Mouse (Mus musculus) heart, postnatal 0 days (tissue): ENCODE measurements around the gene Capg. TPM values are rescaled to one million over a fixed set of nuclear protein-coding genes. Genes with fewer than 3 reads are reported as not detected.

ENCODE experiments used
- ATAC-seq: fragments of 200-750 bp; cut with Nextera tagmentation; 2 replicates; pipeline ENCODE4 v1.8.0; 2017; ENCODE audit warnings: low read depth, moderate number of reproducible peaks, moderate library complexity; ENCODE audit not compliant: insufficient read depth
- DNase-seq: peaks from one replicate; pipeline ENCODE4 v3.0.0-alpha.2; 2016; ENCODE audit warnings: low spot score
- H3K27ac ChIP-seq: fragments of 300-500 bp; sonication (generic); 2 replicates; pipeline ENCODE4 v1.5.1; 2014; ENCODE audit warnings: low read depth, mild to moderate bottlenecking
- H3K27me3 ChIP-seq: fragments of 300-500 bp; sonication (generic); 2 replicates; pipeline ENCODE4 v1.6.1; 2014; ENCODE audit warnings: low read length, mixed read lengths; ENCODE audit not compliant: control insufficient read depth, insufficient read depth
- H3K36me3 ChIP-seq: fragments of 300-500 bp; sonication (generic); replicated peaks from 2 replicates; pipeline ENCODE4 v1.6.1; 2014; ENCODE audit warnings: low read length, mixed read lengths; ENCODE audit not compliant: control insufficient read depth, insufficient read depth
- H3K4me1 ChIP-seq: fragments of 300-500 bp; sonication (generic); 2 replicates; pipeline ENCODE4 v1.6.1; 2014; ENCODE audit warnings: antibody characterized with exemption; ENCODE audit not compliant: control insufficient read depth, insufficient read depth
- H3K4me2 ChIP-seq: fragments of 300-500 bp; sonication (generic); 2 replicates; pipeline ENCODE4 v1.6.1; 2014; ENCODE audit warnings: low read depth, mild to moderate bottlenecking, low read length, moderate library complexity
- H3K4me3 ChIP-seq: fragments of 300-500 bp; sonication (generic); 2 replicates; pipeline ENCODE4 v1.5.1; 2014; ENCODE audit warnings: low read depth, low read length
- H3K9ac ChIP-seq: fragments of 300-500 bp; sonication (generic); replicated peaks from 2 replicates; pipeline ENCODE4 v1.6.1; 2014; ENCODE audit warnings: low read depth, low read length, mixed read lengths
- H3K9me3 ChIP-seq: fragments of 300-500 bp; sonication (generic); replicated peaks from 2 replicates; pipeline ENCODE4 v1.6.1; 2016; ENCODE audit warnings: low read length; ENCODE audit not compliant: control insufficient read depth
- CTCF ChIP-seq: IDR thresholded peaks from 2 replicates; pipeline ENCODE4 v1.5.1; 2016; ENCODE audit warnings: antibody characterized with exemption, control low read depth, low read depth
- EP300 ChIP-seq: IDR thresholded peaks from 2 replicates; pipeline ENCODE4 v1.6.1; 2016; ENCODE audit warnings: antibody characterized with exemption, low read depth
- WGBS: fragments of 180-500 bp; shearing (Covaris S2); extraction: QIAGEN DNeasy Blood & Tissue Kit; methylation state at CpG from one replicate; pipeline ENCODE4 v1.1.7; 2014; 5-methylcytosine and 5-hydroxymethylcytosine counted together
- polyA plus RNA-seq: library from polyadenylated mRNA; unstranded; fragments of >200 nt; fragmentation: Nextera tagmentation; extraction: Ambion mirVana; gene quantifications from 2 replicates; pipeline ENCODE4 v1.2.1, GENCODE M21; 2015
- total RNA-seq: library from RNA; depleted of rRNA; stranded (reverse); fragments of >200 nt; gene quantifications from 2 replicates; pipeline ENCODE4 v1.2.3, GENCODE M21; 2014; ENCODE audit warnings: low replicate concordance

Capg gene
- total and polyA plus RNA-seq, 2 experiments from 2014 or later = 25.9 to 53.6 TPM

- ATAC-seq (no peak), DNase-seq (no peak)
- 0 out of 2 replicates have a peak, but pooled peaks cover 11% of the 10 kb centered on the region for H3K36me3 ChIP-seq
- H3K27ac ChIP-seq = no peak overlapping the region
- 77% methylated on average over 7 of the region's 7 CpGs for WGBS
- no peak overlapping the region for H3K4me2 ChIP-seq
- peaks cover 5% of the 10 kb centered on the region for H3K4me1 ChIP-seq
- H3K9ac ChIP-seq = no peak overlapping the region
- TF ChIP-seq CTCF (no peak), EP300 (no peak)
- no peak overlapping the region for H3K4me3 ChIP-seq
- no peaks in the 10 kb centered on the region for H3K27me3 ChIP-seq
- no peaks in the 10 kb centered on the region for H3K9me3 ChIP-seq
Observed at GRCm38 (mm10) chr6:72565506-72565905, 21.3 kb downstream of the Capg start.

GRCm38 (mm10) chr6:72566044-72566443 is 21.9 kb downstream of the Capg start:
- 6% methylated on average over 4 of the region's 4 CpGs for WGBS
- DNase-seq (peak; percentile 87), ATAC-seq (peak; percentile 68)
- Histone ChIP-seq H3K36me3 (0 out of 2 replicates have a peak, but pooled peaks cover 11% of the 10 kb centered on the region), H3K9ac (no peak overlapping the region), H3K4me2 (no peak overlapping the region), H3K4me3 (no peak overlapping the region), H3K4me1 (peaks cover 5% of the 10 kb centered on the region), H3K27me3 (no peaks in the 10 kb centered on the region), H3K9me3 (no peaks in the 10 kb centered on the region), H3K27ac (0 out of 2 replicates have a peak overlapping the region, but pooled peaks have one; percentile 2)
- TF ChIP-seq EP300 = no peak
- TF ChIP-seq CTCF = peak; percentile 89

- Histone ChIP-seq H3K27ac (no peak overlapping the region), H3K36me3 (0 out of 2 replicates have a peak, but pooled peaks cover 11% of the 10 kb centered on the region), H3K4me3 (no peak overlapping the region), H3K27me3 (no peaks in the 10 kb centered on the region), H3K4me2 (no peak overlapping the region), H3K9me3 (no peaks in the 10 kb centered on the region), H3K4me1 (peaks cover 5% of the 10 kb centered on the region), H3K9ac (no peak overlapping the region)
- TF ChIP-seq CTCF = peak; percentile 10; the same call in 1 of the 2 replicates
- TF ChIP-seq EP300 = no peak
- no peak for DNase-seq
- no peak for ATAC-seq
- 78% methylated on average over 5 of the region's 5 CpGs for WGBS
Observed at GRCm38 (mm10) chr6:72567508-72567907, 23.3 kb downstream of the Capg start.

- H3K4me1 ChIP-seq = peaks cover 5% of the 10 kb centered on the region; the same call in 1 of the 2 replicates
- ATAC-seq (no peak), DNase-seq (no peak)
- peaks cover 18% of the 10 kb centered on the region; the same call in 1 of the 2 replicates for H3K36me3 ChIP-seq
- no peak overlapping the region for H3K9ac ChIP-seq
- no peak overlapping the region for H3K4me3 ChIP-seq
- no peak overlapping the region for H3K4me2 ChIP-seq
- no peaks in the 10 kb centered on the region for H3K9me3 ChIP-seq
- WGBS = 81% methylated on average over 9 of the region's 10 CpGs
- TF ChIP-seq CTCF = no peak
- no peak for TF ChIP-seq EP300
- no peak overlapping the region for H3K27ac ChIP-seq
- no peaks in the 10 kb centered on the region for H3K27me3 ChIP-seq
Observed at GRCm38 (mm10) chr6:72568736-72569135, 24.5 kb downstream of the Capg start.

- H3K27me3 ChIP-seq = no peaks in the 10 kb centered on the region
- H3K27ac ChIP-seq = peak overlapping the region; percentile 73
- DNase-seq = peak; percentile 57
- H3K4me3 ChIP-seq = no peak overlapping the region
- WGBS = 66% methylated on average over 10 of the region's 10 CpGs
- no peaks in the 10 kb centered on the region for H3K9me3 ChIP-seq
- H3K4me1 ChIP-seq = peaks cover 5% of the 10 kb centered on the region; the same call in 1 of the 2 replicates
- no peak overlapping the region for H3K9ac ChIP-seq
- TF ChIP-seq EP300 (peak; percentile 64; the same call in 1 of the 2 replicates), CTCF (no peak)
- H3K4me2 ChIP-seq = no peak overlapping the region
- H3K36me3 ChIP-seq = peaks cover 30% of the 10 kb centered on the region
- peak; percentile 77 for ATAC-seq
Observed at GRCm38 (mm10) chr6:72570644-72571397, 26.6 kb downstream of the Capg start.

GRCm38 (mm10) chr6:72571826-72572225 is 27.6 kb downstream of the Capg start:
- ATAC-seq (no peak), DNase-seq (no peak)
- H3K27me3 ChIP-seq = no peaks in the 10 kb centered on the region
- no peak overlapping the region for H3K4me2 ChIP-seq
- H3K9ac ChIP-seq = 0 out of 2 replicates have a peak overlapping the region, but pooled peaks have one; percentile 19
- no peaks in the 10 kb centered on the region for H3K9me3 ChIP-seq
- H3K36me3 ChIP-seq = peaks cover 31% of the 10 kb centered on the region
- H3K4me3 ChIP-seq = no peak overlapping the region
- H3K27ac ChIP-seq = 0 out of 2 replicates have a peak overlapping the region, but pooled peaks have one; percentile 34
- TF ChIP-seq CTCF (no peak), EP300 (no peak)
- peaks cover 5% of the 10 kb centered on the region; the same call in 1 of the 2 replicates for H3K4me1 ChIP-seq
- WGBS = 39% methylated on average over 3 of the region's 3 CpGs
